Mouse (Mus musculus) limb, embryonic 12.5 days (tissue): Measurements from ENCODE around the gene Tdrd1. TPM values are rescaled to one million over a fixed set of nuclear protein-coding genes. Genes with fewer than 3 reads are reported as not detected.
A peak's percentile ranks its signal among the peaks of the same experiment; 100 is the strongest.

ENCODE experiments used
- ATAC-seq: fragments of 200-750 bp; cut with Nextera tagmentation; 2 replicates; pipeline ENCODE4 v1.8.0; 2017; ENCODE audit warnings: low read depth, moderate TSS enrichment; ENCODE audit not compliant: insufficient number of reproducible peaks, insufficient read depth, low FRiP score, low TSS enrichment
- H3K27ac ChIP-seq: fragments of 300-500 bp; sonication (generic); 2 replicates; pipeline ENCODE4 v1.5.1; 2016; ENCODE audit warnings: mild to moderate bottlenecking, moderate library complexity
- H3K27me3 ChIP-seq: fragments of 300-500 bp; sonication (generic); 2 replicates; pipeline ENCODE4 v1.6.1; 2016; ENCODE audit warnings: mild to moderate bottlenecking, moderate library complexity
- H3K36me3 ChIP-seq: fragments of 300-500 bp; sonication (generic); 2 replicates; pipeline ENCODE4 v1.6.1; 2016; ENCODE audit warnings: mild to moderate bottlenecking, moderate library complexity
- H3K4me1 ChIP-seq: fragments of 300-500 bp; sonication (generic); replicated peaks from 2 replicates; pipeline ENCODE4 v1.6.1; 2016
- H3K4me2 ChIP-seq: fragments of 300-500 bp; sonication (generic); 2 replicates; pipeline ENCODE4 v1.6.1; 2016; ENCODE audit warnings: mild to moderate bottlenecking, moderate library complexity
- H3K4me3 ChIP-seq: fragments of 300-500 bp; sonication (generic); replicated peaks from 2 replicates; pipeline ENCODE4 v1.5.1; 2016; ENCODE audit warnings: mild to moderate bottlenecking
- H3K9ac ChIP-seq: fragments of 300-500 bp; sonication (generic); replicated peaks from 2 replicates; pipeline ENCODE4 v1.6.1; 2016; ENCODE audit warnings: mild to moderate bottlenecking, moderate library complexity
- H3K9me3 ChIP-seq: fragments of 300-500 bp; sonication (generic); 2 replicates; pipeline ENCODE4 v1.6.1; 2016; ENCODE audit warnings: mild to moderate bottlenecking, moderate library complexity
- WGBS: fragments of 180-500 bp; shearing (Covaris S2); methylation state at CpG from one replicate; pipeline ENCODE4 v1.1.7; 2016; 5-methylcytosine and 5-hydroxymethylcytosine counted together
- polyA plus RNA-seq: library from polyadenylated mRNA; unstranded; fragments of >200 nt; fragmentation: Nextera tagmentation; extraction: Ambion mirVana; gene quantifications from 2 replicates; pipeline ENCODE4 v1.2.1, GENCODE M21; 2016

Gene Tdrd1
- polyA plus RNA-seq, 1 experiment from 2014 or later: 1.8 TPM

DNA sequence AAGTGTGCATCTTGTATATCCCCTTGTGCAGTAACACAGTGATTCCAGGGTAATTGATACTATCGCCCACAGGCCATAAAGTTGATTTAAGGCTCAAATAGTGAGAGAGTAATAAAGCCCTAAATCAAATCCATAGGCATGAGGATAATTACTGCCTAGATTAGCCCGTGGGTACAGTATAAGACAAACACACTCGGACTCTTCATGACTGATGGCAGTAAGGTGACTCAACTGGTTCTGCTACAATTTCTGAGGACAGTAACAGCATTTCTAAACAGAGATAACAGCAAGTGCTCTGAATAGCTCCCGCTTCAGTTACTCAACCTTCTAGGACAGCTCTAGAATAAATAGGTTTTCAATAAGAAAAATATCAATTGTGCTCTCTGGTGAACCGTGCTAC is 18.9 kb upstream of the Tdrd1 start:
- 52% methylated on average over 5 of the region's 5 CpGs for WGBS
- ATAC-seq: no peak

DNA sequence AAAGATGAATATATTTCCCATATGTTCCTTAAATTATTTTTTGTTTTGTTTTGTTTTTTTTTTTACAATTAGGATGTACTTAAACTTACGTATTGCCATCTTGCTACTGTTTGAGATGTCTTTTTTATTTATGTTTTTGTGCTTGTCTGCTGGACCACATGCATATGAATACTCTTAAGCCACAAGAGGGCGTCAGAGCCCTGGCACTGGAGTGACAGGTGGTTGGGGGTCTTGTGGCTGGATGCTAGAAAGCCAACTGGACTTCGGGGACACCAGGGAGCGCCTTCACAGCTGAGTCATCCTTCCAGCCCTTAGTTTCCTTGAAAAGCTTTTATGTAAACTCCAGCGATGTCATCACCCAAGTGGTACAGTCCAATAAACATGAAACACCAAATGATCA is 17.2 kb upstream of the Tdrd1 start:
- H3K4me3 ChIP-seq: no peak overlapping the region
- no peaks in the 10 kb centered on the region for H3K27me3 ChIP-seq
- no peaks in the 10 kb centered on the region; the same call in 1 of the 2 replicates for H3K4me1 ChIP-seq
- no peak overlapping the region for H3K27ac ChIP-seq
- H3K9me3 ChIP-seq: no peaks in the 10 kb centered on the region
- WGBS: 67% methylated on average over 5 of the region's 5 CpGs
- H3K36me3 ChIP-seq: peaks cover 83% of the 10 kb centered on the region
- ATAC-seq: no peak
- no peak overlapping the region for H3K4me2 ChIP-seq
- no peak overlapping the region for H3K9ac ChIP-seq

More for the DNA sequence above, 18.9 kb upstream of the Tdrd1 start:
- no peak overlapping the region for H3K4me2 ChIP-seq
- H3K4me1 ChIP-seq: no peaks in the 10 kb centered on the region; the same call in 1 of the 2 replicates
- no peaks in the 10 kb centered on the region for H3K9me3 ChIP-seq
- H3K36me3 ChIP-seq: peaks cover 83% of the 10 kb centered on the region
- H3K4me3 ChIP-seq: no peak overlapping the region
- H3K27me3 ChIP-seq: no peaks in the 10 kb centered on the region
- no peak overlapping the region for H3K27ac ChIP-seq
- H3K9ac ChIP-seq: no peak overlapping the region

DNA sequence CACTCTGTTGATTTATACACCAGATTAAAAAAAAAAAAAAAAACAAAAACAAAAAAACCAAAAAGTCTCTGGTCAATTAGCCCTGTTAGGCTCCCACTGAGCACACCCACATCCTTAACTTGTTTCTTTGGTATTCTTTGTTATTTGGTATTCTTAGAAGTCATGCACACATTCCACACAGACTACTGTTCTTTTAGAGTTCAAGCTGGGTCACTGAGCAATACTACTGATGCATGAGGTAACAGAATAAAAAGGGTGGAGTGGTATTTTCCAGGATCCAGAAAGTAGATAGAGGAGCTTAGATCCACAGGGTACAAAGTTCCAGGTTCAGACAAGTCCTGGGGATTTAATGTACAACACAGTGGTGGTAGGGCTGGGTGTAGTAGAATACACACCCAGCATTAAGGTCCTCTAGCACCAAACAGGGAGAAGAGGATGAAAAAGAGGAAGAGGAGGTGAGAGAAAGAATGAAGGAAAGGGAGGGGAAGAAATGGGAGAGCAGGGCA is 15.3 kb upstream of the Tdrd1 start:
- no peak overlapping the region for H3K4me3 ChIP-seq
- H3K36me3 ChIP-seq: peaks cover 73% of the 10 kb centered on the region
- no peak overlapping the region for H3K9ac ChIP-seq
- H3K27ac ChIP-seq: no peak overlapping the region
- no peaks in the 10 kb centered on the region; the same call in 1 of the 2 replicates for H3K4me1 ChIP-seq
- no peak overlapping the region for H3K4me2 ChIP-seq
- no peak for ATAC-seq
- H3K27me3 ChIP-seq: no peaks in the 10 kb centered on the region
- H3K9me3 ChIP-seq: no peaks in the 10 kb centered on the region

DNA sequence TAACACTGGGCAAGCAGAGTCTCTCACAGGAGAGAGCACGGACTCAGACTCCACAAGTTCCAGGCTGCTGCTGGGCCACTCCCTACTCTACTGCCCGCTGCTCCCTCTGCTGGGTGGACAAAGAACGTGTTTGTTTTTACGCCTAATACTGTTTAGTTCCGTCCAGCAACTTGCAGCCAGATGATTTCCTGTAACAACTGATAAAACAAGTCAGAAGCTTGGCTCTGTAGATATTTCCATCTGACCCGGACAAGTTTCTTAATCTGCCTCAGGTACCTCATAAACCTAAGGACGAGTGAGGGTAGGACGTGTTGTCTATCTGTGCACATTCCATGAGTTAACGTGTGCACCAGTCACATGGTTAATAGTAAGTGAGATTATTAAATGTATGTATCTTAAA is 14.4 kb upstream of the Tdrd1 start:
- Histone ChIP-seq H3K9me3 (no peaks in the 10 kb centered on the region), H3K36me3 (peaks cover 65% of the 10 kb centered on the region), H3K27ac (no peak overlapping the region), H3K4me3 (no peak overlapping the region), H3K9ac (no peak overlapping the region), H3K27me3 (no peaks in the 10 kb centered on the region), H3K4me1 (no peaks in the 10 kb centered on the region; the same call in 1 of the 2 replicates), H3K4me2 (no peak overlapping the region)
- WGBS: 46% methylated on average over 9 of the region's 9 CpGs
- no peak for ATAC-seq

DNA sequence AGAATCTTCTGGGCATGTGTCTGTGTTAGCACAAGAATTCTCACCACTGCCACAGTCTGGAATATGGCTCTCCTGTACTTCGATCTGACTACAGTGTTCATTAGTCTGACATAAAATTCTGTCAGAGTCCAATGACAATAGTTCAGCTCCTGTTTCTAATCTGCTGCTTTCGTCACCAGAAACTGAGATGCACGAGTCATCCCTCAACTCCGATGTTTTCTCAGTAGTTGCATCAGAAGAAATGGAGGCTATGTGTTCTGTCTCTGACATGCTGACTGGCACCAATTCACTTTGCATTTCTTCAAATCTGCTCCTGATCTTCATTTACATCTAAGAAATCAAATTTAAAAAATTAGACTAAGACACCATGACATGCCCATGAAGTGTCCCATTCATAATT is 12.6 kb upstream of the Tdrd1 start:
- Histone ChIP-seq H3K4me1 (peaks cover 16% of the 10 kb centered on the region), H3K9ac (no peak overlapping the region), H3K9me3 (no peaks in the 10 kb centered on the region), H3K4me2 (no peak overlapping the region), H3K27ac (no peak overlapping the region), H3K4me3 (no peak overlapping the region), H3K27me3 (no peaks in the 10 kb centered on the region), H3K36me3 (peaks cover 49% of the 10 kb centered on the region)
- 90% methylated on average over 4 of the region's 4 CpGs for WGBS
- ATAC-seq: no peak

DNA sequence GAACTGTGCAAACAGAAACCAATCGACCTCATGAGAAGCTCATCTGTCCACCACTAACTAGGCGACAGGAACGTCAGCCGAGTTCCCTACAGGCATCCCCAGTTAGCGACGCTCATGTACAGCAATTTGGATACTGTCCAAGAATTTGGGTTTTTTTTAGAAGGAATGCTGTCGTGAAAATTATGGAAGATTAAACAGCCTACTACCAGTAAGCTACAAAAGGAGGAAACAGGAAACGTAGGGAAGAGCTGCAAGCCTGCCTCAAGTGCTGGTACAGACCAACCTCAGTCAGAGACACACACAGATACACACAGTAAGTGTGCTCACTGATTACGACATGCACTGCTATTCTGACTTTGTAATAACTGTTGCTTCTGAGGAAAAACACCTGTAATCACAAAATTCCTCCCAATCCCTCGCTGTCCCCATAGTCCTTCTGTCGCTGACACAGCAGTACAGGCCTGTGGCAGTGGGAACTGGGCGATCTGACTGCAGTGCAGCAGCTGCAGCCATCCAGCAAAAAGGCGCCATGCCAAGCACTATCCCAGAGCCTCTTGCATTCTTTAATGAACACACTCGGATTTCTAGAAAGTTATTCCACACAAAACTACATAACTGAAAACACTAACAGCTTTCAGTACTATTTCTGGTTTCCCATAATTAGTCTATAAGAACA is 8.0 kb upstream of the Tdrd1 start:
- H3K36me3 ChIP-seq: peaks cover 17% of the 10 kb centered on the region
- no peak overlapping the region for H3K4me3 ChIP-seq
- H3K4me2 ChIP-seq: peak overlapping the region; percentile 8
- ATAC-seq: no peak
- WGBS: 61% methylated on average over 14 of the region's 14 CpGs
- H3K27ac ChIP-seq: peak overlapping the region; percentile 31; the same call in 1 of the 2 replicates
- H3K27me3 ChIP-seq: peaks cover under 1% of the 10 kb centered on the region; the same call in 1 of the 2 replicates
- H3K4me1 ChIP-seq: peaks cover 34% of the 10 kb centered on the region
- H3K9me3 ChIP-seq: no peaks in the 10 kb centered on the region
- H3K9ac ChIP-seq: no peak overlapping the region

DNA sequence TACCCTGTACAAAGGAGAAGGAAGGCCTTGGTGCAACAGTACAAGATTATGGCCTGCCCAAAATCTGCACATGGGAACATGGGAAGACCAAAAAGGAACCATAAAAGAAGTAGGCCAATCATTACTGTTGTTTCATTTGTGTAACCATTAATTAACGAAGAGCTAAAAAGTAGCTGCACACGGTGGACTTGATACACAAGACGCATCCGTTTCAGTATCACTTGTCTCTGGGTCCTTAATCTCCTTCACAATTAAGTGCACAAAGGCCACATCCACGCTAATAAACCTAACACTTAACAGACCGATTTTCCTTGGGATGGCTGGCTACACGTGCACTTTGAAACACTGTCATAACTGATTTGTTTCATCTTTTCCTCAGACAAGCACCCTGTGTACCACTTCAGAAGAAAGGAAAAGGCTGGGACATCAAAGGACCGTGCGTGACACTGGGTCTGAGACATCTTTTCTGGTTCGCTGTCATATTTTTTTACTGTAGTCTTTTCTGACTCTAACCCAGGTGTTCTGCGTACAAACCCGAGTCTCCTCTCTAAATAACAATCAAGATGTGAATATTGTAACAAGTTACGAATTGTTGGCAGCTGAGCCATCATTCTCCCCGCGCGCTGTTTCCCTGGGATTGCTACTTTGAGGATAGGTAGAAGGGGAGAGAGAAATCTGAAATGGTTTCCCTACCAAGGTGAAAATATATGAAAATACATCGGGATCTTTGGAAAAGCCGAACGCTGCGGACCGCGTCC is 4.8 kb upstream of the Tdrd1 start:
- H3K36me3 ChIP-seq: no peaks in the 10 kb centered on the region

DNA sequence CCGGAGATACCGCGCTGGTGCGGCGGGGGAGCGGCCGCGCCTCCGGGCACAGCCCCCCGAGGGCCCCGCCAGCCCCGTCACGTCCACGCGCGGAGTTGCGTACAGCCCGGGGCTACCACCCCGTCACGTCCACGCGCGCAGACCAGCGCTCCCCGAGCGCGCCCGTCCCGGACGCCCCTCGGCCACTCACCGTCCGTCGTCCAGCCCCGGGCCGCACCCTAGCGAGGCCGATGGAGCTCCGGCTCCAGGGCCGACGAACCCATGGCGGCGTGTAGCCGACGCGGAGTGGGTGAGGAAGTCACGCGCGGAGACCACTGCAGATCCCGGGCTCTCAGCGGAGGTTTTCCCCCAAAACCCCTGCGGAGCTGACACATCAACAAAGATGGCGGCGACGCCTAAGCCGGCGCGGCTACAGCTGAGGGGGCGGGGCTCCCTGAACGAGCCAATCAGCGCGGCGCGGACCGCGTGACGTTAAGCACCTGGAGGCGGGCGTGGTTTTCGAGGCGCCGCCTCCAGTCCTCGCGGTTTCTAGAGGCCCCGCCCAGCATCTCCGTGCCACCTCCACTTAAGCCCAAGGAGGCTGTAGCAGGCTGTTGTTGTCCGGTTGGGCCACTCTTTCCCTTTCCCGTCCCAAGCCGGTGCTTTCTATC is 4.1 kb upstream of the Tdrd1 start, which contains the start of gene Ccdc186:
Gene Ccdc186 (minus strand): TSS at position 393 of the 650 bp plus-strand sequence.
- peak within 1 kb of the TSS; percentile 95 for H3K9ac ChIP-seq
- peak within 1 kb of the TSS; percentile 98 for H3K4me3 ChIP-seq
- peak; percentile 96 for ATAC-seq
- under 1% methylated on average over 79 of the region's 79 CpGs for WGBS
- H3K27ac ChIP-seq: peak within 1 kb of the TSS; percentile 86
- peaks cover 33% of the 10 kb centered on the region for H3K4me1 ChIP-seq
- peaks cover 19% of the 10 kb centered on the region; the same call in 1 of the 2 replicates for H3K27me3 ChIP-seq
- no peaks in the 10 kb centered on the region for H3K9me3 ChIP-seq
- no peaks in the 10 kb centered on the region for H3K36me3 ChIP-seq
- peak within 1 kb of the TSS; percentile 83 for H3K4me2 ChIP-seq

More for the DNA sequence above, 4.8 kb upstream of the Tdrd1 start:
- H3K4me3 ChIP-seq: peak overlapping the region; percentile 98
- peak overlapping the region; percentile 83 for H3K4me2 ChIP-seq
- peaks cover 12% of the 10 kb centered on the region; the same call in 1 of the 2 replicates for H3K27me3 ChIP-seq
- WGBS: 7% methylated on average over 22 of the region's 22 CpGs
- H3K4me1 ChIP-seq: peaks cover 34% of the 10 kb centered on the region
- H3K27ac ChIP-seq: peak overlapping the region; percentile 86
- peak overlapping the region; percentile 95 for H3K9ac ChIP-seq
- H3K9me3 ChIP-seq: no peaks in the 10 kb centered on the region
- ATAC-seq: no peak

DNA sequence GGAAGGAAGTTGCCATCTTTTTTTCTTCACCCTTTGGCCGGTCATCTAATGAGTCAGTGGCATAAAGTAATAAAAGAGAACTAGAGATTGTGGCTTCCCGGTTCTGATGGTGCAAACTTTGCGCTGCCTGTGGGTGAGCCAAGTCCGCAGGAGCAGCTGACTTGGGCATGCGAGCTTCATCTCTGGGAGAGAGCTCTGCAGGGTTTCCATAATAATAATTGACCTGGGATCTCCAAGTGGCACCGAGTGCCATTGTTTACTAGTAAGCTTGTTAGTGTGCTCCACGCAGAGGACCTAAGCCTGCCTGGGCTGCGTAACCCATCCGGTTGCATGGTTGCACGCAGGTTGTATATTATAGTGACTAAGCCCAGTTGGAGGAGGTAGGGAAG is 3.6 kb upstream of the Tdrd1 start:
- no peaks in the 10 kb centered on the region for H3K9me3 ChIP-seq
- H3K27me3 ChIP-seq: peaks cover 24% of the 10 kb centered on the region; the same call in 1 of the 2 replicates
- peak; percentile 45 for ATAC-seq
- peak overlapping the region; percentile 42 for H3K9ac ChIP-seq
- 24% methylated on average over 10 of the region's 10 CpGs for WGBS
- peak overlapping the region; percentile 59 for H3K4me2 ChIP-seq
- H3K4me1 ChIP-seq: peaks cover 27% of the 10 kb centered on the region
- no peak overlapping the region for H3K27ac ChIP-seq
- peak overlapping the region; percentile 98 for H3K4me3 ChIP-seq
- no peaks in the 10 kb centered on the region for H3K36me3 ChIP-seq

DNA sequence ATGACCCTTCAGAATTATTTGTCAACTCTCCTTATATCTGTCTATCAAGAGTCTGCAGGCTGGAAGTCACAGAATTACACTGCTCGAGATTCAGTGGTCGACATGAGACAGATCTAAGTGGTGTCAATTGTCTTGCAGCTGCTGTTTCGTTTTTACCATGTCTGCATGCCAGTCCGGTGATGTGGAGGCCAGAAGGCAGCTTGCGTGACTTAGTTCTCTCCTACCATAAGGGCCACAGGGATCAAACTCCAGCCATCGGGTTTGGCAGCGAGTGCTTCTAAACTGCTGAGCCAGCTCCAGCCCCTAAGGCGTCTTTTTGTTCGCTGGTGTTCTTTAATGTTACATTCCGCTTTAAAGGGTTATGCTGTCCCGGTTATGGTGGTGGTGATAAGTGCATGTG is 2.3 kb downstream of the Tdrd1 start:
- H3K36me3 ChIP-seq: no peaks in the 10 kb centered on the region
- WGBS: 72% methylated on average over 11 of the region's 11 CpGs

DNA sequence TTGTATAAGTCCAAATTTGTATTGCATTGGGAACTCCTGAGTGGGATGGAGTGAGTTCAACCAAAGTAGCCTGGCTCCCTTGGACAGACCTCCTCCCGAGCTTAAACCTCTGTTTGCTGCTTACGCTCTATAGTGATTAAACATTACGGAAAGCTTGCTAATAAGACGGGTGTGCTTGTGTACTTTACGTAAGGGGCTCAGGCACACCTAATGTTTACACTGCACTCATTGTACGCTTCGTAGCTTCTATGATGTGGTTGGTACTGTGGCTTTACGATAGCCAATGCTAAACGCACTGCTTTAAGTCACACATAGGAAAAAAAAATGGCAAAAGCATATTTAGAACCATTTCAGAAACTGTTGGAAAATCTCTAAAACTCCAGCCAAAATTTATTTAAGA is 3.3 kb downstream of the Tdrd1 start:
- peaks cover 40% of the 10 kb centered on the region for H3K27me3 ChIP-seq
- WGBS: 72% methylated on average over 9 of the region's 9 CpGs

More for the DNA sequence above, 2.3 kb downstream of the Tdrd1 start:
- Histone ChIP-seq H3K4me1 (no peaks in the 10 kb centered on the region; the same call in 1 of the 2 replicates), H3K27me3 (peaks cover 40% of the 10 kb centered on the region), H3K27ac (no peak overlapping the region), H3K9me3 (no peaks in the 10 kb centered on the region), H3K9ac (no peak overlapping the region), H3K4me3 (no peak overlapping the region), H3K4me2 (no peak overlapping the region)
- no peak for ATAC-seq

More for the DNA sequence above, 3.3 kb downstream of the Tdrd1 start:
- Histone ChIP-seq H3K4me1 (no peaks in the 10 kb centered on the region; the same call in 1 of the 2 replicates), H3K9me3 (no peaks in the 10 kb centered on the region), H3K36me3 (no peaks in the 10 kb centered on the region), H3K27ac (no peak overlapping the region), H3K9ac (no peak overlapping the region), H3K4me3 (no peak overlapping the region), H3K4me2 (no peak overlapping the region)
- ATAC-seq: no peak
